Mouse (Mus musculus): Measurements from ENCODE around the gene Qtrt1.

DNA sequence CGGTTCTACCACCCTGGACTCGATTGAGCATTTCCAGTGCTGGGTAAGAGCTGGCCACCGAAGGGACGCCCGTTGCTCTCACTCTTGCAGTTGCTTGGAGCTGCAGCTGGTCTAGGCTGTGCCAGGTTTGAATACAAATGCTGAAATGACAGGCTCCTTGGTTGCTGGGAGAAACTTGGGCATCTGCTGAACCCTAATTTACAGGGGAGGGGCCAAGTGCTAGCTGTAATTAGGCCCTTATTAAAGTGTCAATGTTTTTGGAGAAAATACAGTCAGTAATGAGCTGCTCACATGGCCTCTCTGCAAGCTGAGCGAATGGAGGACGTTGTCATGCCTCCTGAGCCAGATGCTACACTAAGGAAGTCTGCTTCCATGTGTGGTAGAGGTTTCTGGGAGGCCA lies 19.1 kb downstream of the Qtrt1 start:
- TF ChIP-seq CTCF (IDR thresholded peaks at IDR 0.05) (no peak), POLR2A (IDR thresholded peaks at IDR 0.05; ENCODE audit: insufficient read depth, low read depth, low read length) (no peak), EP300 (IDR thresholded peaks at IDR 0.05; ENCODE audit: insufficient read depth, low read depth, low read length) (no peak)
